Mouse (Mus musculus) embryonic facial prominence, embryonic 14.5 days (tissue): ENCODE data around the gene Cd4. TPM values are rescaled to one million over a fixed set of nuclear protein-coding genes. Genes with fewer than 3 reads are reported as not detected.

Source experiments
- ATAC-seq: fragments of 200-750 bp; cut with Nextera tagmentation; 2 replicates; pipeline ENCODE4 v1.8.0; 2017; ENCODE audit warnings: low read depth, moderate number of reproducible peaks, moderate TSS enrichment
- DNase-seq: peaks from one replicate; pipeline ENCODE4 v3.0.0-alpha.2; 2015; ENCODE audit warnings: low spot score
- H3K27ac ChIP-seq: fragments of 300-500 bp; sonication (generic); replicated peaks from 2 replicates; pipeline ENCODE4 v1.5.1; 2014; ENCODE audit warnings: low read depth, mild to moderate bottlenecking, low read length, moderate library complexity
- H3K27me3 ChIP-seq: fragments of 300-500 bp; sonication (generic); replicated peaks from 2 replicates; pipeline ENCODE4 v1.6.1; 2014; ENCODE audit warnings: low read length; ENCODE audit not compliant: control insufficient read depth, insufficient read depth
- H3K36me3 ChIP-seq: fragments of 300-500 bp; sonication (generic); 2 replicates; pipeline ENCODE4 v1.6.1; 2014; ENCODE audit warnings: low read length, mixed read lengths; ENCODE audit not compliant: control insufficient read depth, insufficient read depth
- H3K4me1 ChIP-seq: fragments of 300-500 bp; sonication (generic); 2 replicates; pipeline ENCODE4 v1.6.1; 2014; ENCODE audit warnings: antibody characterized with exemption, low read length; ENCODE audit not compliant: control insufficient read depth, insufficient read depth
- H3K4me2 ChIP-seq: fragments of 300-500 bp; sonication (generic); 2 replicates; pipeline ENCODE4 v1.6.1; 2014; ENCODE audit warnings: low read depth, mild to moderate bottlenecking, low read length, moderate library complexity, mixed read lengths
- H3K4me3 ChIP-seq: fragments of 300-500 bp; sonication (generic); 2 replicates; pipeline ENCODE4 v1.5.1; 2014; ENCODE audit warnings: low read depth, mild to moderate bottlenecking, low read length
- H3K9ac ChIP-seq: fragments of 300-500 bp; sonication (generic); 2 replicates; pipeline ENCODE4 v1.6.1; 2014; ENCODE audit warnings: low read depth, mild to moderate bottlenecking, low read length, moderate library complexity, mixed read lengths
- H3K9me3 ChIP-seq: fragments of 300-500 bp; sonication (generic); 2 replicates; pipeline ENCODE4 v1.6.1; 2016; ENCODE audit warnings: low read length; ENCODE audit not compliant: control insufficient read depth
- WGBS: fragments of 180-500 bp; shearing (Covaris S2); extraction: QIAGEN DNeasy Blood & Tissue Kit; methylation state at CpG from one replicate; pipeline ENCODE4 v1.1.7; 2014; 5-methylcytosine and 5-hydroxymethylcytosine counted together
- polyA plus RNA-seq: library from polyadenylated mRNA; unstranded; fragments of >200 nt; fragmentation: Nextera tagmentation; extraction: Ambion mirVana; gene quantifications from 2 replicates; pipeline ENCODE4 v1.2.1, GENCODE M21; 2014

Gene Cd4
- polyA plus RNA-seq, 1 experiment from 2014 or later, result 0.25 TPM

DNA sequence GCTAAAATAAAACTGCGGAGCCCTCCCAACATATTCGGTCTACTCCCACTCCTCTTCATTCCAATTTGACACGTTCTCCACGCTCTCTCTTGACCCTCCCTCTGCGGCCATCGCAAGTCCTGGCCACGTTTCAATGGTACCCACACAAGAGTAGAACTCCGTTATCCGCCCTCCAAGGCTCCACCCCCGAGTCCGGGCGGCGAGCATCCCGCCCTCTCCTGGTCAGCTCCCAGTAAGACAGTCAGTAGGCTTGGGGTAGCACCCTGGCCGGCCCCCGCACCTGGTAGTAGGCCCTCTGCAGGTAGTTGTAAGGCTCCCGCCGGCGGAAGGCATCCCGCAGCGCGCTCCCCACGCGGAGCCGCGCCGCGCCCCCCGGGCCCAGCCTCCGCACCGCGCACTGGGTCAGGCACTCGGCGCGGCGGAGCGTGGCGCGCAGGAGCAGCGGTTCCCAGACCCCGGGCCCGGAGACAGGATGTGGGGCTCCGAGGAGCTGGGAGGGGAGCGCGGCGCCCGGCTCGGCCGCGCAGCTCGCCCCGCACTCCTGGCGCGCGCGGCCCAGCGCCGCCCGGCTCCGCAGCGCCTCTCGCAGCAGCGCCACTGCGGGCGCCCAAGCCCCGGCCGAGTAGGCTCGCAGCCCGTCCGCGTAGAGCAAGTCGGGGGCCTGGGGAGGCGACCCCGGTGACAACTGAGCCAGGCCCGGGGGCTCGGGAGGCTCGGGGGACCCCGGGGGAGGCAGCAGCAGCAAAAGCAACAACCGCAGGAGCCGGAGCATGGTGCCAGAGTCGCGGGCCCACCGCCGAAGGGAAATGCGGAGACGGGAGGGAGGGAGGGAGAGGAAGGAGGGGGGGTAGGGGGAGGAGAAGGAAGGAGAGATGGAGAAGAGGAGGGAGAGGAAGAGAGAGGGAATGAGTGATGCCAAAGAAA is 30.8 kb downstream of the Cd4 start, which contains the start of gene P3h3:
TSS of gene P3h3 (minus strand) at position 837 of the 924 bp plus-strand sequence.
- Histone ChIP-seq H3K9me3 (no peaks in the 10 kb centered on the region), H3K36me3 (peaks cover 29% of the 10 kb centered on the region), H3K27ac (peak within 1 kb of the TSS; percentile 99), H3K27me3 (no peaks in the 10 kb centered on the region), H3K4me3 (peak within 1 kb of the TSS; percentile 83), H3K4me1 (peaks cover 11% of the 10 kb centered on the region; the same call in 1 of the 2 replicates), H3K9ac (peak within 1 kb of the TSS; percentile 98), H3K4me2 (peak within 1 kb of the TSS; percentile 74)
- peak; percentile 93 for DNase-seq
- WGBS, result under 1% methylated on average over 36 of the region's 86 CpGs
- peak; percentile 91 for ATAC-seq

DNA sequence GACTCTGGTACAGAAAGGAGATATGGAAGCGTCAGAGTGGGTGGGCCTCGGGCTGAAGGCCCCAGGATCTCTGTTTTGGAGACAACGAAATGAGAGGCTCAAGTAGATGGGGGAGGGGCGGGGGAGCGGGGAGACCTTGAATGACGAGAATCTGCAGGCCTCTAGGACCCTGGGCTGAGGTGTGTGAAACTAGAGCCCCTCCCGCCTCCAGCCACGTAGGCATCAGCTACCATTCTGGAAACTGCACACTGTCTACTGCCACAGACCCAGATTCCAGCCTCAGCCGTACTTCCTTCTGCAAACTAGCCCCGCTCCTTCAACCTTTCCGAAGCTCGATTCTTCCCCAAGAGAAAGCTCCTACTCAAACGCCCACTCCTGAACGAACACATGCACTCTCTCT is 31.7 kb downstream of the Cd4 start:
- Histone ChIP-seq H3K9me3 (no peaks in the 10 kb centered on the region), H3K36me3 (peaks cover 38% of the 10 kb centered on the region), H3K4me1 (peaks cover 11% of the 10 kb centered on the region; the same call in 1 of the 2 replicates), H3K4me3 (peak overlapping the region; percentile 83), H3K27me3 (no peaks in the 10 kb centered on the region), H3K9ac (peak overlapping the region; percentile 98), H3K27ac (peak overlapping the region; percentile 99), H3K4me2 (peak overlapping the region; percentile 74)
- 7% methylated on average over 13 of the region's 14 CpGs for WGBS
- ATAC-seq, result peak; percentile 80
- peak; percentile 90 for DNase-seq

- Histone ChIP-seq H3K4me2 (no peak overlapping the region), H3K9ac (no peak overlapping the region), H3K4me1 (peaks cover 11% of the 10 kb centered on the region; the same call in 1 of the 2 replicates), H3K27ac (no peak overlapping the region; the same call in 1 of the 2 replicates), H3K4me3 (no peak overlapping the region), H3K36me3 (peaks cover 50% of the 10 kb centered on the region), H3K9me3 (no peaks in the 10 kb centered on the region), H3K27me3 (no peaks in the 10 kb centered on the region)
- 73% methylated on average over 12 of the region's 12 CpGs for WGBS
- DNase-seq (no peak), ATAC-seq (no peak)
Observed at GRCm38 (mm10) chr6:124854647-124855046, 33.4 kb downstream of the Cd4 start.

- no peak for ATAC-seq
- Histone ChIP-seq H3K27ac (no peak overlapping the region), H3K4me2 (no peak overlapping the region), H3K9ac (no peak overlapping the region), H3K27me3 (no peaks in the 10 kb centered on the region), H3K4me1 (no peaks in the 10 kb centered on the region), H3K9me3 (no peaks in the 10 kb centered on the region), H3K36me3 (peaks cover 67% of the 10 kb centered on the region), H3K4me3 (no peak overlapping the region)
- DNase-seq, result no peak
- 44% methylated on average over 8 of the region's 8 CpGs for WGBS
Observed at GRCm38 (mm10) chr6:124850535-124850934, 37.5 kb downstream of the Cd4 start.

GRCm38 (mm10) chr6:124847305-124847704 is 40.7 kb downstream of the Cd4 start:
- Histone ChIP-seq H3K27me3 (no peaks in the 10 kb centered on the region), H3K4me1 (no peaks in the 10 kb centered on the region), H3K4me2 (no peak overlapping the region), H3K36me3 (peaks cover 61% of the 10 kb centered on the region), H3K4me3 (no peak overlapping the region), H3K27ac (no peak overlapping the region), H3K9ac (no peak overlapping the region), H3K9me3 (no peaks in the 10 kb centered on the region)
- WGBS, result 9% methylated on average over 9 of the region's 9 CpGs
- ATAC-seq (peak; percentile 82), DNase-seq (peak; percentile 93)

DNA sequence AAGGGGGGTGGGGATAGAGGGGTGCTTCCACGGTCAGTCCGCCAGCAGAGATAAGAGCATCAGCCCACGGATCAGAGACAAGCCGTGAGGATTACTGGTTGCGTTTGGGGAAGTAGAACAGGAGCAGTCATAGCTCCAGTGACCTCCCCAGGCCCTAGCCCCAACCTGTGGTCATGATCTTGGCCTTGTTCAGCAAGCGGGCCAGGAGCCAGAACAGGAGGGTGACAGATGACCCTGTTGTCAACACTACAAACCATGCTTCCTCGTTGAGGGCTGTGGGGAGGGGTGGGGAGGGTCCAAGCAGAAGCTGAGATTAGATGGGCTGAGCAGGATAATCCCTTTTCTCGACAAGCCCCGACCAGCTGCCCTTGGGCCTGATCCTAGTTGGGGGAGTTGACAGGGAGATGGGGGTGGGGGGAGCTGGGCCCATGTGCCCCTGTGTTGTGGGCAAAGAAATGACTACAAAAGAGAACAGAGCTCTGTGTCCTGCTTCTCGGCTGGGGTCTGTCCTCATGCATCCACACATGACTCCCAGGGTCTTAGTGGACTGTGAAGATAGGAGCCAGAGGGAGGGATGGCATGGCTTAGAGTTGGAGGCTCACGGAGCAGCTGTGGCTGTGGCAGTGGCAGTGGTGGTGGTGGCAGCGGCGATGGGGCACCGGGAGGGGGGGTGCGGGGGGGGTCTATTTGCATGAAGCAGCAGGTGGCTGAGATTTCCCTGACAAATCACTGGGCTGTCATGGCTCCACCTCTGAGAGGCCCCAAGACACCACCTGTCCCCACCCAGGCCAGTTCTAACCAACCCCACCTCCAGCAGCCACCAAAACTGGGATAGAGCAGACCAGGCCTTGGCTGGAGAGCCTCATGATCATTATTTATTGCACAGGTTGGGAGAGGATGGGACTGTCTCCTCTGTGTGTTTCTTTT is 47.5 kb downstream of the Cd4 start, which contains the start of gene Gnb3:
TSS of gene Gnb3 (minus strand) at position 35 of the 927 bp plus-strand sequence.
- WGBS, result 25% methylated on average over 13 of the region's 15 CpGs
- Histone ChIP-seq H3K4me1 (peaks cover 7% of the 10 kb centered on the region; the same call in 1 of the 2 replicates), H3K9me3 (no peaks in the 10 kb centered on the region), H3K9ac (peak within 1 kb of the TSS; percentile 35), H3K4me3 (no peak within 1 kb of the TSS), H3K4me2 (0 out of 2 replicates have a peak within 1 kb of the TSS, but pooled peaks have one; percentile 6), H3K27ac (0 out of 2 replicates have a peak within 1 kb of the TSS, but pooled peaks have one; percentile 17), H3K27me3 (no peaks in the 10 kb centered on the region), H3K36me3 (peaks cover 35% of the 10 kb centered on the region)
- peak; percentile 41 for DNase-seq
- peak; percentile 53 for ATAC-seq

- Histone ChIP-seq H3K27ac (0 out of 2 replicates have a peak overlapping the region, but pooled peaks have one; percentile 17), H3K4me3 (no peak overlapping the region), H3K4me1 (peaks cover 7% of the 10 kb centered on the region; the same call in 1 of the 2 replicates), H3K27me3 (no peaks in the 10 kb centered on the region), H3K9me3 (no peaks in the 10 kb centered on the region), H3K9ac (peak overlapping the region; percentile 35), H3K4me2 (0 out of 2 replicates have a peak overlapping the region, but pooled peaks have one; percentile 6), H3K36me3 (peaks cover 28% of the 10 kb centered on the region)
- DNase-seq (peak; percentile 26), ATAC-seq (peak; percentile 16; the same call in 1 of the 2 replicates)
- 11% methylated on average over 8 of the region's 8 CpGs for WGBS
Observed at GRCm38 (mm10) chr6:124839805-124840204, 48.2 kb downstream of the Cd4 start.

DNA sequence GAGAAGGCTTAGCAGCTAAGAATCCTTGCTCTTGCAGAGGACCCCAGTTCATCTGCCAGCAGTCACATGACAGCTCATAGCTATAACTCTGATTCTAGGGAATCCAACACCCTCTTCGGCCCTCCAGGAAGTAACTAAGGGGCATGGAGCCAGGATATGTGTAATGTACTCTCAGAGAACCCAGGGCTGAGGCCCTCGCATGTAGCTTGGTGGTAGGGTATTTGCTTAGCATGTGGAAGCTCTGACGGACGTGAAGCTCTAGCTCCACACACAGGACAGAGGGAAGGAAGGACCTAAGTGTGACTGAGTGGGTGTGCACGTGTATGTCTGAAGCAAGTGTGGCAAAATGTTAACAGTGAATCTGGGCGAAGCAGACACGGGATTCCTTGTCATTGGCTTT is 51.6 kb downstream of the Cd4 start:
- Histone ChIP-seq H3K36me3 (peaks cover 17% of the 10 kb centered on the region), H3K4me1 (peaks cover 7% of the 10 kb centered on the region; the same call in 1 of the 2 replicates), H3K27ac (no peak overlapping the region), H3K9ac (no peak overlapping the region), H3K4me3 (no peak overlapping the region), H3K4me2 (no peak overlapping the region), H3K9me3 (no peaks in the 10 kb centered on the region), H3K27me3 (no peaks in the 10 kb centered on the region)
- ATAC-seq (no peak), DNase-seq (peak; percentile 51)
- WGBS, result 64% methylated on average over 7 of the region's 7 CpGs
